Mouse (Mus musculus): ENCODE results near the gene Galr2. TPM values are rescaled to one million over a fixed set of nuclear protein-coding genes. Genes with fewer than 3 reads are reported as not detected.

Galr2 gene
- polyA plus RNA-seq (2016; fragmentation: Nextera tagmentation; extraction: Ambion mirVana): 0.07 TPM in 2 replicates

DNA sequence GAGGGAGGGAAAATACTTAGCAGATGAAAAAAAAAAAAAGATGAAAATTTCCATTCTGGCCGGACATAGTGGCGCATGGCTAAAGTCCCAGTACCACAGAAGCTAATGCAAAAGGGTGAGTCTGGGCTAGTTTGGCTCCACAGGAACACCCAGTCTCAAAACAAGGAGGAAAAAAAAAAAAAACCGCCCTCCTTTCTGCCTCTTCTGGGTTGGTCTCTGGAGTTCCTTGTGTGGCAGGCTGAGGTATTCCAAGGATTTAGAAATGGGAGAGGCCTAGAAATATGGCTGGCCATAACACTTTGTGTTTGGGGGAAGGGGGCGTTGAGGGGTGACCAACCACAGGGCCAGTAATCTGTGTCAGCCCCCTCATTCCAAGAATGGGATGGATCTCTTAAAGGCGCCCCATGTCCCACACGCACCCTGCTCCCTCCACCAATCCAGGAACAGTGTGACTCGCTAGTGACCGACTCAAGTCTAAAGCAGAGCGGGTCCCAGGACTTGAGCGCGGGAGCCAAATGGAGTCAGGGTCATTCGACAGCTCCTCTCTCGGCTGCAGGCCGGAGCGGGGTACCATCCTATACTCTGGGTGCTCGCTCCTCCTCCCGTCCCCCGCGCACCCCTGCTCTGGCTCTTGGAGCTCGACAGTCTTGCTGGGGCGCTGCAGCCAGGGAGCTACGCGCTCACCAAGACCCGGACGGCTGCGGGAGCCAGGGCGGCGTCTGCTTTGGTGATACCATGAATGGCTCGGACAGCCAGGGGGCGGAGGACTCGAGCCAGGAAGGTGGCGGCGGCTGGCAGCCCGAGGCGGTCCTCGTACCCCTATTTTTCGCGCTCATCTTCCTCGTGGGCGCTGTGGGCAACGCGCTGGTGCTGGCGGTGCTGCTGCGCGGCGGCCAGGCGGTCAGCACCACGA lies at the start of gene Galr2:
Galr2 (plus strand) TSS at position 189 of the 913 bp plus-strand sequence.
- no peak for DNase-seq (ENCODE audit: extremely low spot score, low spot score)
- Histone ChIP-seq H3K9me3 (no peaks in the 10 kb centered on the region), H3K27me3 (ENCODE audit: poor library complexity, severe bottlenecking) (peaks cover 65% of the 10 kb centered on the region), H3K36me3 (replicated peaks) (no peaks in the 10 kb centered on the region), H3K4me1 (peaks cover 23% of the 10 kb centered on the region), H3K4me3 (peak within 1 kb of the TSS; percentile 46), H3K27ac (no peak within 1 kb of the TSS)
- 5% methylated on average over 48 of the region's 48 CpGs for WGBS

GRCm38 (mm10) chr11:116232427-116232826 lies 48.3 kb upstream of the Galr2 start:
- no peak for DNase-seq (ENCODE audit: extremely low spot score, low spot score)
- H3K27ac ChIP-seq: peak overlapping the region; percentile 63; the same call in 1 of the 2 replicates
- H3K4me3 ChIP-seq: peak overlapping the region; percentile 28
- peaks cover 72% of the 10 kb centered on the region for H3K27me3 ChIP-seq (ENCODE audit: poor library complexity, severe bottlenecking)
- 22% methylated on average over 17 of the region's 17 CpGs for WGBS
- no peaks in the 10 kb centered on the region for H3K9me3 ChIP-seq
- peaks cover 34% of the 10 kb centered on the region for H3K4me1 ChIP-seq
- H3K36me3 ChIP-seq (replicated peaks): no peaks in the 10 kb centered on the region

GRCm38 (mm10) chr11:116234901-116235300 lies 45.8 kb upstream of the Galr2 start:
- DNase-seq (ENCODE audit: extremely low spot score, low spot score): no peak
- Histone ChIP-seq H3K4me3 (no peak overlapping the region), H3K9me3 (no peaks in the 10 kb centered on the region), H3K36me3 (replicated peaks) (no peaks in the 10 kb centered on the region), H3K27me3 (ENCODE audit: poor library complexity, severe bottlenecking) (peaks cover 83% of the 10 kb centered on the region), H3K27ac (no peak overlapping the region), H3K4me1 (peaks cover 37% of the 10 kb centered on the region)
- WGBS: 88% methylated on average over 8 of the region's 8 CpGs

DNA sequence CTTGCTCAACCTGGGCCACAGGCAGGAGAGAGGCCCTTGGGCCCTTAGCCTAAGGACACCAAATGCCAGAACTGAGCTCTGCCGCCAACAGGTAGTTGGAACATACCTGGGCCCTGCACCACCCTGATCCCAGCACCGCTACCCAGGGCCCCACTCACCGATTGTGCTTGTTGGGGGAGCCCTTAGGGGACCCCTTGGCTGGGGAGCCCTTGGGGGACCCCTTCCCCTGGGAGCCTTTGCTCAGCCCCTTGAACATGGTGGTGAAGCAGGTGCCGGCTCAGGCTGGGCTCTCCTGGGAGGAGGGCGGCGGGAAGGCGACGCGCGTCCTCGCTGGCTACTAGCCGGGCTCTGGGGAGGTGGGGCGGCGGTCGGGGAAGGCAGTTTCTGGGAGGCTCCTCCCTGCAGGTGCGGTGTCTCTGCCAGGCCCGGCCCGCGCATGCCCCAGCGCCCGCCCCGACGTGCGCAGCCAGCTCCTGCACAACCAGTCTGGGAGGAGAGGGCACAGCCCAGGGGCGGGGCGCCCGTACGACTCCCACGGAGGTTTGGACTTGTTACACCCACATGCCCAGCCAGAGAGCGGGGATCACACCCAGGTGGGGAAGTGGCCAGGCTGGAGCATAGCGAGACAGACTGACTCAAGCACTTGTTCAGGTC lies 42.9 kb upstream of the Galr2 start, which contains the start of gene Evpl:
Evpl (minus strand) TSS at position 336 of the 654 bp plus-strand sequence.
- DNase-seq (ENCODE audit: extremely low spot score, low spot score): no peak
- Histone ChIP-seq H3K4me1 (peaks cover 47% of the 10 kb centered on the region), H3K36me3 (replicated peaks) (peaks cover 8% of the 10 kb centered on the region), H3K27me3 (ENCODE audit: poor library complexity, severe bottlenecking) (peaks cover 67% of the 10 kb centered on the region), H3K9me3 (no peaks in the 10 kb centered on the region), H3K4me3 (peak within 1 kb of the TSS; percentile 32), H3K27ac (peak within 1 kb of the TSS; percentile 26; the same call in 1 of the 2 replicates)
- WGBS: 13% methylated on average over 31 of the region's 31 CpGs

DNA sequence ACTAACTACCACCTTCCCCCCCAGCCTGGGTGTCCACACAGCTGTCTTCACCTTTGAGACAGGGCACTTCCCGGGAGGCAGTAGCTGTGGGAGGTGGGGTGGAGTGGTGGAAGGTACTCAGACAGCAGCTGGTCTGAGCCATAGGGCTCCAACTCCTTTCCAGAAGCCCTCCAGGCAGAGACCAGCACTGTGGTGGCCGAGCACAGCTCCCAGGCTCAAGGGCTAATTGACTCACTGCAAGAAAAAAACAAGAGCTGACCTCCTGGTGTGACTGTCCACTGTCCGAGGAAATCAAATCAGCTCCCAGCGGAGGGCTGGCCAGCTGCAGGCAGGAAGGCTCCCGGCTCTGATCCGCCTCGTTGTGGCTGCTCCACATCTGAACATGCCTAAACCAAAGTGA lies 40.9 kb upstream of the Galr2 start:
- Histone ChIP-seq H3K27me3 (ENCODE audit: poor library complexity, severe bottlenecking) (peaks cover 47% of the 10 kb centered on the region), H3K4me3 (no peak overlapping the region), H3K4me1 (peaks cover 40% of the 10 kb centered on the region), H3K36me3 (replicated peaks) (peaks cover 27% of the 10 kb centered on the region), H3K27ac (peak overlapping the region; percentile 54; the same call in 1 of the 2 replicates), H3K9me3 (no peaks in the 10 kb centered on the region)
- peak; percentile 41 for DNase-seq (ENCODE audit: extremely low spot score, low spot score)
- WGBS: 12% methylated on average over 7 of the region's 7 CpGs

DNA sequence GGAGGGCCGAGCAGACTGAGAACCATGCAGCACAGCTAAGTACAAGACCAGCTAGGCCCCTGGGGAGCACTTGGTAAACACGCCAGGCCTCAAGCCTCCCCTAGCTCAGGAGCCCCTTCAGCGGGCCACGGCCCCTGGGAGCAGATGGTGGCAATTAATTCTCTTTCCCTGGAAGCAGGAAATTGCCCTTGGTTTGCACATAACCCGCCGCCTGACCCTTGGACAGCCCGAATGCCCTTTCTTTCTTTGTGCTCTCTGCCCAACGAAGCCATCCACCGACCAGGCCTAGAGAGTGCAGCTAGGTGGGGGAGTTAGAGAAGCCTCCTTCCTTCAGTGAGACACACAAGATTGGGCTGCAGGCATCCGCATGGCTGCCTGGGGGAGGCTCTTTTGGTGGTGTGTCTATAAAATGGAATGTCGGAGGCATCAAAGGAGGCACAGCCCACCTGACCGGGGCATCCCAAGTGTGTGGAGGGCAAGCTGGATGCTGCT lies 38.9 kb upstream of the Galr2 start:
- 58% methylated on average over 12 of the region's 12 CpGs for WGBS
- H3K4me1 ChIP-seq: peaks cover 40% of the 10 kb centered on the region
- H3K36me3 ChIP-seq (replicated peaks): peaks cover 47% of the 10 kb centered on the region
- DNase-seq (ENCODE audit: extremely low spot score, low spot score): peak; percentile 38
- peaks cover 29% of the 10 kb centered on the region for H3K27me3 ChIP-seq (ENCODE audit: poor library complexity, severe bottlenecking)
- H3K9me3 ChIP-seq: no peaks in the 10 kb centered on the region
- no peak overlapping the region for H3K4me3 ChIP-seq
- H3K27ac ChIP-seq: peak overlapping the region; percentile 80

GRCm38 (mm10) chr11:116244580-116244979 lies 36.2 kb upstream of the Galr2 start:
- no peak overlapping the region for H3K4me3 ChIP-seq
- peaks cover 75% of the 10 kb centered on the region for H3K36me3 ChIP-seq (replicated peaks)
- H3K27me3 ChIP-seq (ENCODE audit: poor library complexity, severe bottlenecking): peaks cover 2% of the 10 kb centered on the region; the same call in 1 of the 2 replicates
- DNase-seq (ENCODE audit: extremely low spot score, low spot score): no peak
- peaks cover 32% of the 10 kb centered on the region for H3K4me1 ChIP-seq
- H3K9me3 ChIP-seq: no peaks in the 10 kb centered on the region
- WGBS: 91% methylated on average over 8 of the region's 8 CpGs
- no peak overlapping the region for H3K27ac ChIP-seq

DNA sequence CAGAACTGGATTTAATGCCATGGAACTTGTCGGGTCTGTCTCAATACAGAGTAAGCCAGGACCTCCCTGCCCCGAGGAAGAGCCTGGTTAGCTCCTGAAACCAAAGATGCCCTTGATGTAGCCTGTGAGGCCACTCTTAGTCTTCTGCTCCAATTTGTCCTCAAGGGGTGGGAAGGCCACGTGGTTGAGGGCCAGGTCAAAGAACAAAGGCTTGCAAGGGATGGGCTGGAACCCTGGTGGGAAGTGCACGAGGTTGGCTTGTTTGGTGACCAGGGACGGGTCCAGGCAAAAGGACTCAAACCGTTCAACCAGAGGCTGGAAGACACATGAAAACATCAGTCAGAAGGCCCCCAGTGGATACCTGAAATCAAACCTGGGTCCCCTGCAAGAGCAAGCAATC lies 35.1 kb upstream of the Galr2 start:
- Histone ChIP-seq H3K27me3 (ENCODE audit: poor library complexity, severe bottlenecking) (no peaks in the 10 kb centered on the region), H3K27ac (no peak overlapping the region), H3K36me3 (replicated peaks) (peaks cover 86% of the 10 kb centered on the region), H3K4me3 (no peak overlapping the region), H3K4me1 (peaks cover 27% of the 10 kb centered on the region), H3K9me3 (no peaks in the 10 kb centered on the region)
- WGBS: 79% methylated on average over 6 of the region's 6 CpGs
- no peak for DNase-seq (ENCODE audit: extremely low spot score, low spot score)

DNA sequence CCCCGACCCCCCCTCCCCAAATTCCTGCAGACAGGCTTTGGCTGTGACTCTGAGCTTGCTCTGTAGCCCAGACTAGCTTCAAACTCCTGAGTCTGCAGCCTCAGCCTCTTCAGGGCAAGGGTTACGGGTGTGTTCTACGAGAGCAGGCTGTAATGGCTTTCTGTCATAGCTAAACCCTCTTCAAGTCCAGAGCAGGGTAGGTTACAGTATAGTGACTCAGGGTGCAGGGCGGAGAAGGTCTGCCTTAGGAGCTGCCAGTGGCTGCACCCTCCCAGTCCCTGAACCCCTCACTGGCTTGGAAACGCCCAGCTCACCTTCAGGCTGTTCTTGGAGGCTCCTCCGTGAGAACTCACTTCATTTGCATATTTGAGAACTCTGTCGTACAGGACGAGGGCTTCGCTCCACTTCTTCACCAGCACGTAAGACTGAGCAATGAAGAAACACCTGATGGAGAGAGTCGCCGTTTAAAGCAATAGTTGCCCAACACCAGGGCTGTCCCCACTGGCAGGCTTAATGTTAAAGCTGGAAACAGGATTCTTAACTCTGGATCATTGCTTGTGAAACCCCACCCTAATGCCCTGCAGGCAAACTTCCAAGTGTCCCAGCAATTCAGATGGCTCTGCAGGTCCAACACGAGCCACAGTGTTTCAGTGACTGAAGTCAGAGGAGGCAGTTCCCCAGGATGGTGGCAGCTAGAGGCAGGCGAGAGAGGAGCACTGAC lies 33.1 kb upstream of the Galr2 start:
- 89% methylated on average over 14 of the region's 14 CpGs for WGBS
- H3K36me3 ChIP-seq (replicated peaks): peaks cover 100% of the 10 kb centered on the region

GRCm38 (mm10) chr11:116250898-116251297 lies 29.8 kb upstream of the Galr2 start:
- Histone ChIP-seq H3K4me3 (no peak overlapping the region), H3K9me3 (no peaks in the 10 kb centered on the region), H3K27ac (no peak overlapping the region), H3K27me3 (ENCODE audit: poor library complexity, severe bottlenecking) (no peaks in the 10 kb centered on the region), H3K4me1 (0 out of 2 replicates have a peak, but pooled peaks cover 4% of the 10 kb centered on the region), H3K36me3 (replicated peaks) (peaks cover 100% of the 10 kb centered on the region)
- WGBS: 93% methylated on average over 8 of the region's 8 CpGs
- DNase-seq (ENCODE audit: extremely low spot score, low spot score): no peak

More for the DNA sequence above, 33.1 kb upstream of the Galr2 start:
- DNase-seq (ENCODE audit: extremely low spot score, low spot score): no peak
- Histone ChIP-seq H3K27me3 (ENCODE audit: poor library complexity, severe bottlenecking) (no peaks in the 10 kb centered on the region), H3K4me1 (peaks cover 10% of the 10 kb centered on the region), H3K9me3 (no peaks in the 10 kb centered on the region), H3K27ac (no peak overlapping the region), H3K4me3 (no peak overlapping the region)

DNA sequence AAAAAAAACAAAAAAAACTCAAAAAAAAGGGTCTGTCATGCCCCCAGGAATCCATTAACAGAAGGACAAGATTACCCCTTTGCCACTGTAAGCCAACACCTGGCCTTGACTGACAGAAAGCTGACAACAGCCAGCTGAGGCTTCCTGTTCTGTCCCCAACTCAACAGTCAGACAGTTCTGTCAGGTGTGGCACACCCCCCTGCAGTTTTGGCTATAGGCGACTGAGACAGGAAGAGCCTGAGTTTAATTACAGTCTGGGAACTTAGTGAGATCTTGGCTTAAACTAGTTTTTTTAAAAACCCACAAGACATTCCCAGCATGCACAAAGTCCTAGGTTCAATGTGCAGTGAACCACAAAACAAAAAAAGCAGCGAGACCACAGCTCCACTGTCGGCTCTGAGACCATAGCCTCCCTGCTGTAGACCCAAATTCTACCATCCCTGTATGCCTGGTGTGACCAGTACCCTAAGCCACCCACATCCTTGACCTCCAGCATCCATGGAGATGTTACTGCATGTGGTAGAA lies 27.6 kb upstream of the Galr2 start:
- 91% methylated on average over 3 of the region's 3 CpGs for WGBS
- Histone ChIP-seq H3K27ac (no peak overlapping the region), H3K27me3 (ENCODE audit: poor library complexity, severe bottlenecking) (no peaks in the 10 kb centered on the region), H3K4me1 (no peaks in the 10 kb centered on the region), H3K9me3 (no peaks in the 10 kb centered on the region), H3K36me3 (replicated peaks) (peaks cover 100% of the 10 kb centered on the region), H3K4me3 (no peak overlapping the region)
- DNase-seq (ENCODE audit: extremely low spot score, low spot score): no peak

- H3K27ac ChIP-seq: no peak overlapping the region
- H3K4me3 ChIP-seq: no peak overlapping the region
- no peaks in the 10 kb centered on the region for H3K27me3 ChIP-seq (ENCODE audit: poor library complexity, severe bottlenecking)
- no peak for DNase-seq (ENCODE audit: extremely low spot score, low spot score)
- WGBS: 92% methylated on average over 9 of the region's 9 CpGs
- no peaks in the 10 kb centered on the region for H3K4me1 ChIP-seq
- peaks cover 100% of the 10 kb centered on the region for H3K36me3 ChIP-seq (replicated peaks)
- no peaks in the 10 kb centered on the region for H3K9me3 ChIP-seq
Observed at GRCm38 (mm10) chr11:116254627-116255026, 26.1 kb upstream of the Galr2 start.
